Mouse (Mus musculus) stomach, postnatal 0 days (tissue): ENCODE measurements around the gene Kif19a.

ENCODE experiments used
- CTCF ChIP-seq: IDR thresholded peaks from 2 replicates; pipeline ENCODE4 v1.5.1; 2016; ENCODE audit warnings: antibody characterized with exemption, low read depth, mild to moderate bottlenecking, moderate library complexity
- EP300 ChIP-seq: optimal IDR thresholded peaks from 2 replicates; pipeline ENCODE3; 2016; ENCODE audit warnings: antibody characterized with exemption

GRCm38 (mm10) chr11:114723030-114723429, 42.2 kb upstream of the Kif19a start:
- TF ChIP-seq CTCF: no peak
- TF ChIP-seq EP300: no peak
